ENCODE assay signal across 13 mouse cellular contexts in genomic region chr4:117405999-117406398, GRCm38 (mm10).
DNase-seq lines count a peak whose midpoint lies in the region; ATAC-seq and TF ChIP-seq lines count a peak whose summit lies in the region.
"Had no signal": no experiment of that assay in that cellular context is flagged by ENCODE, and none has a peak within 500 bp of the region (broad histone marks: within the 10 kb centered on the region; RNA-seq: fewer than 3 reads in every experiment).

No protein-coding gene starts in this region.

- H3K4me1 ChIP-seq in midbrain, embryonic 13.5 days (replicated peaks) = peaks cover 43% of the 10 kb centered on the region
- peaks cover 7% of the 10 kb centered on the region; the same call in 1 of the 2 replicates for H3K4me1 ChIP-seq in midbrain, embryonic 16.5 days (ENCODE audit: control insufficient read depth, insufficient read depth, low read length)
- peaks cover 34% of the 10 kb centered on the region for H3K4me1 ChIP-seq in limb, embryonic 11.5 days (ENCODE audit: control insufficient read depth, insufficient read depth, low read length)
- no peaks in the 10 kb centered on the region for H3K4me1 ChIP-seq in lung, postnatal 0 days (ENCODE audit: insufficient read depth, low read depth, low read length)

- TF ChIP-seq EP300 in lung, postnatal 0 days (IDR thresholded peaks at IDR 0.05) = no peak

- peaks cover 97% of the 10 kb centered on the region for H3K27me3 ChIP-seq in midbrain, embryonic 13.5 days
- peaks cover 20% of the 10 kb centered on the region for H3K27me3 ChIP-seq in midbrain, embryonic 16.5 days (ENCODE audit: control insufficient read depth, insufficient read depth, low read depth, low read length)
- H3K27me3 ChIP-seq in limb, embryonic 11.5 days (ENCODE audit: control insufficient read depth, insufficient read depth, low read length) = no peaks in the 10 kb centered on the region
- no peaks in the 10 kb centered on the region for H3K27me3 ChIP-seq in lung, postnatal 0 days (replicated peaks; ENCODE audit: insufficient read depth, low read length)

- no peaks in the 10 kb centered on the region for H3K9me3 ChIP-seq in midbrain, embryonic 13.5 days
- no peaks in the 10 kb centered on the region for H3K9me3 ChIP-seq in midbrain, embryonic 16.5 days (replicated peaks; ENCODE audit: control insufficient read depth, low read length, poor library complexity, severe bottlenecking)
- H3K9me3 ChIP-seq in limb, embryonic 11.5 days (ENCODE audit: control insufficient read depth, low read length) = no peaks in the 10 kb centered on the region
- H3K9me3 ChIP-seq in lung, postnatal 0 days (ENCODE audit: low read length) = no peaks in the 10 kb centered on the region
- H3K9me3 ChIP-seq: G1E; neural tube, embryonic 13.5 days had no signal

- H3K9ac ChIP-seq in midbrain, embryonic 13.5 days (replicated peaks) = 0 out of 2 replicates have a peak overlapping the region, but pooled peaks have one; percentile 10
- no peak overlapping the region for H3K9ac ChIP-seq in midbrain, embryonic 16.5 days (ENCODE audit: low read depth, low read length)
- 0 out of 2 replicates have a peak overlapping the region, but pooled peaks have one; percentile 4 for H3K9ac ChIP-seq in limb, embryonic 11.5 days (ENCODE audit: low read length)
- H3K9ac ChIP-seq in lung, postnatal 0 days (replicated peaks; ENCODE audit: low read depth) = no peak overlapping the region
- H3K9ac ChIP-seq: neural tube, embryonic 13.5 days had no signal

- 34% methylated on average over 9 of the region's 9 CpGs for WGBS in midbrain, embryonic 13.5 days
- WGBS in midbrain, embryonic 16.5 days = 36% methylated on average over 9 of the region's 9 CpGs
- 12% methylated on average over 9 of the region's 9 CpGs for WGBS in limb, embryonic 11.5 days
- WGBS in lung, postnatal 0 days = 44% methylated on average over 9 of the region's 9 CpGs

- 0 out of 2 replicates have a peak overlapping the region, but pooled peaks have one; percentile 30 for H3K27ac ChIP-seq in midbrain, embryonic 13.5 days
- no peak overlapping the region; the same call in 1 of the 2 replicates for H3K27ac ChIP-seq in midbrain, embryonic 16.5 days (ENCODE audit: low read length)
- peak overlapping the region; percentile 60 for H3K27ac ChIP-seq in limb, embryonic 11.5 days (replicated peaks; ENCODE audit: low read depth, low read length)
- H3K27ac ChIP-seq in lung, postnatal 0 days (ENCODE audit: low read length) = no peak overlapping the region
- H3K27ac ChIP-seq: left cerebral cortex, adult 2 months; neural tube, embryonic 13.5 days had no signal

- no peak overlapping the region for H3K4me2 ChIP-seq in midbrain, embryonic 13.5 days (replicated peaks)
- no peak overlapping the region for H3K4me2 ChIP-seq in midbrain, embryonic 16.5 days (ENCODE audit: low read length)
- no peak overlapping the region for H3K4me2 ChIP-seq in limb, embryonic 11.5 days (ENCODE audit: low read depth, severe bottlenecking)
- H3K4me2 ChIP-seq in lung, postnatal 0 days (replicated peaks; ENCODE audit: low read depth, low read length) = no peak overlapping the region
- H3K4me2 ChIP-seq: neural tube, embryonic 13.5 days had no signal

- peak; percentile 79 to 86 for DNase-seq in cerebellum, postnatal 10 days
- peak; percentile 55 for DNase-seq in forelimb bud, embryonic 11.5 days (ENCODE audit: low read depth, low spot score)
- peak; percentile 67 for DNase-seq in limb, embryonic 11.5 days (ENCODE audit: low spot score)
- DNase-seq in spleen, adult 12 weeks (ENCODE audit: low spot score) = no peak
- no peak for DNase-seq in lung, postnatal 0 days (ENCODE audit: low spot score)
- DNase-seq: kidney, adult 2 months; lung, postnatal 10 days had no signal

- no peak overlapping the region for H3K4me3 ChIP-seq in midbrain, embryonic 13.5 days (replicated peaks)
- no peak overlapping the region for H3K4me3 ChIP-seq in midbrain, embryonic 16.5 days (ENCODE audit: low read depth, low read length)
- H3K4me3 ChIP-seq in limb, embryonic 11.5 days (ENCODE audit: low read depth, low read length) = no peak overlapping the region
- no peak overlapping the region for H3K4me3 ChIP-seq in lung, postnatal 0 days (ENCODE audit: low read depth, low read length)
- H3K4me3 ChIP-seq: left cerebral cortex, adult 2 months; neural tube, embryonic 13.5 days had no signal

- TF ChIP-seq CTCF in lung, postnatal 0 days (IDR thresholded peaks at IDR 0.05) = no peak

- no peaks in the 10 kb centered on the region for H3K36me3 ChIP-seq in midbrain, embryonic 13.5 days
- no peaks in the 10 kb centered on the region for H3K36me3 ChIP-seq in midbrain, embryonic 16.5 days (ENCODE audit: control insufficient read depth, insufficient read depth, low read length)
- no peaks in the 10 kb centered on the region for H3K36me3 ChIP-seq in limb, embryonic 11.5 days (ENCODE audit: control insufficient read depth, insufficient read depth, low read length)
- H3K36me3 ChIP-seq in lung, postnatal 0 days (ENCODE audit: insufficient read depth, low read length) = no peaks in the 10 kb centered on the region
- H3K36me3 ChIP-seq: G1E; neural tube, embryonic 13.5 days had no signal

- ATAC-seq in midbrain, embryonic 13.5 days = no peak
- ATAC-seq in midbrain, embryonic 16.5 days = no peak
- no peak for ATAC-seq in limb, embryonic 11.5 days (ENCODE audit: insufficient number of reproducible peaks, low FRiP score, low TSS enrichment, low read depth)
- ATAC-seq in granulocyte monocyte progenitor cell, adult 5-6 weeks (replicated peaks; ENCODE audit: poor library complexity, severe bottlenecking) = no peak
- ATAC-seq in lung, postnatal 0 days = no peak

Comparison
In these comparisons a context has a peak if more than half of its experiments do, and no peak if none do; other contexts are left out.
1. H3K27ac ChIP-seq: peak in midbrain, embryonic 13.5 days (single experiment) and limb, embryonic 11.5 days (single experiment); none in midbrain, embryonic 16.5 days (single experiment) and lung, postnatal 0 days (single experiment).
2. H3K9ac ChIP-seq: peak in midbrain, embryonic 13.5 days (single experiment) and limb, embryonic 11.5 days (single experiment); none in midbrain, embryonic 16.5 days (single experiment) and lung, postnatal 0 days (single experiment).
3. DNase-seq: peak in cerebellum, postnatal 10 days (2 of 2), forelimb bud, embryonic 11.5 days (single experiment) and limb, embryonic 11.5 days (single experiment); none in spleen, adult 12 weeks (single experiment) and lung, postnatal 0 days (single experiment).